Mouse (Mus musculus) cerebellum, adult 11 months (tissue): ENCODE measurements around the gene Atp6v1fnb.

Experiments
- DNase-seq: peaks from one replicate; pipeline ENCODE4 v3.0.0; 2022

The Atp6v1fnb gene

DNA sequence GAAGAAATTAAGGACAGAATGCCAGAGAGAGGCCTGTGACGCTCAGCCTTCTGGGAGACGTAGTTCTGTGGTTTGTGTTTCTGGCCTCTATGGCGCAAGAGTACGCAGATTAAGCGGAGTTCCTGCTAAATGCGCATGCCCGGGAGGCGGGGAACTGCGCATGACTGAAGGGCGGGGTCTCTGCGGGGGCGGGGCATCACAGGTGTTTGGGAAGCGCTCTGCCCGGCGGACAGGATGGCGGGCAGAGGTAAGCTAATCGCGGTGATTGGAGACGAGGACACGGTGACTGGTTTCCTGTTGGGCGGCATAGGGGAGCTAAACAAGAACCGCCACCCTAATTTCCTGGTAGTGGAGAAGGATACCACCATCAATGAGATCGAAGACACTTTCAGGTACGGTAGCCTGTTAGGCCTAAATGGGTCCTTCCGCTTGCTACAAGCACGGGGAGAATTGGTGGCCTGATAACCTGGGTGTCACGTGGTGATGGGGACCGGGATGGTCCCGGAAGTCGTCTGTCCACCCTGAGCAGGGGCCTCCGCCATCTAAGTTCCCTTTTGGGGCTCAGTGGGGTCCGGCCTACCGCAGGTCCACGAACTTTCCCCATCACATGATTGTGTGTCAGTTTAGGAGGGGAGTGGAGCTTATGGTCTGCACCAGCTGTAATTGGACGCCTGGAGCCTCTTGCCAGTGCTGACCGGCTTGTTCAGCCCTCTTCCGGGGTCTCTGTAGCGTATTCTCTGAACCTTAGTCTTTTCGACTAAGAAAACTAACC is 3.5 kb upstream of the Atp6v1fnb start, which contains the start of gene Atp6v1f:
Gene Atp6v1f (plus strand): TSS at position 136 of the 772 bp plus-strand sequence.
- DNase-seq, result peak; percentile 91

DNA sequence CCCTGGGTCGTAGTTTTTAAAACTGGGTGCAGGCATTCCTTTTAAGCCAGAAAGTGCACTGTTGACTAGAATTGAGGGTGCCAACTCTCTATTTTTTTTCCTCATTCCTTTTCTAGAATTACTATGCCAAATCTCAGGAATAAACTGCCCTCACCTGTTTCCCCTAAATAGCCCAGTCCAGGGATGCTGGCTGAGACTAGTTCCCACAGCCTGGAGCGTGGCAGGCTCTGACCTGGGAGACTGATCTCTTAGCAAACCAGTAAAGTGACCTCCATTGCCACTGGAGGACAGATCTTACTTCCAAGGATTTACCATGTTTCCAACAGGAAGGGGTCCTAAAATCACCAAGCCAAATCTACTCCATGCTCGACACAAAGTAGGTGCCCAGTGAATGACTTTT is 2.4 kb upstream of the Atp6v1fnb start:
- DNase-seq, result no peak

DNA sequence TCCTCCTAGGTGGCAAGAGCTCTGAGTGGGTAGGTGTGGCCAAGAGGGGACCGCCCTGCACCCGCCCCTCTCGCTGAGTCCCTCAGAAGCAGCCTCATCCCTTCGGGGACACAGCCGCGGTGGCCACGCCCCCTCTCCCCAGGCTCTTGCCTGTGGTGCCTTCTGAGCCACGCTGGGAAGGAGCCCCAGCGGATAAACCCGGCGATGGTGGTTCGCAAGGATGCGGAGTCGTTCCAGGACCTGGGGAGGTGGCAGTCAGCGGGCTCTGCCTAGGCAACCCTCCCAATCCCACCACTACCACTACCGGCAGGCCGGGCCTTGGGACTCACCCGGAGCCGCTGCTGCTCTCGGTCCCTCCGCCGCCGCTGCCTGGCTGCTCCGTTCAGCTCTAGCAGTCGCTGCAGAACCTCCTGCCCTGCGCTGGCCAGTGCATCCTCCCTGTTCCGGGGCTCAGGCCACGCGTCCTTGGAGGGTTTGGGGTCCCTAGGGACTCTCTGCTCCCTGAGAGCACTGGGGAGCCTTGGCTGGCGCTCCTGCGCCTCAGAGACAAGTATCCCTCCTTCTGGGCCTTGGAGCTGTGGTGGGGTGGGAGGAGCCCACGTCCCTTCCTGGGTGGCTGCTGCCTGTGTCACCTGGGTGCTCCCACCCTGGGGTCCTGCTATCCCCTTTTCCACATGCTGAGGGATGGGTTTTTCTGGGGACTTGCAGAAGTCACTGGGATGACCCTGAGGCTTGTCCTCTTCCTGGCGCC is 2.9 kb downstream of the Atp6v1fnb start:
- DNase-seq, result peak; percentile 40

DNA sequence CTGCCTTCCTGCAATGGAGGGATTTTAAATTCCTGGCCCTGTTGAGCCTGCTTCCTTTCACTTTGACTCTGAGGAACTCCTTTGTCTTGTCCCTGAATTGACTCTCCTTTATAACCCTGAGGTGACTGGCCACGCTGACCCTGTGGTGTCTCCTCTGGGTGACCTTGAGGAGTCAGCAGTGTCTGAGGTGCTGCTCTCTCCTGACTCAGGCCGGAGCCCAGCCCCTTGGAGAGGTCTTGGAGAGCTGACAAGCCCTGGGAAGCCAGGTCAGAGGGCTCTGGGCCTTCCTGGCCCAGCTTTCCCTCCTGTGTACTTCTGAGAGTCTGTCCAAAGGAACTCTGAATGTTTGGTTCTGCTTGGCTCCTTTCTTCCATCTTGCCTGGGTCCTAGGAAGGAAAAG is 3.5 kb downstream of the Atp6v1fnb start:
- no peak for DNase-seq

DNA sequence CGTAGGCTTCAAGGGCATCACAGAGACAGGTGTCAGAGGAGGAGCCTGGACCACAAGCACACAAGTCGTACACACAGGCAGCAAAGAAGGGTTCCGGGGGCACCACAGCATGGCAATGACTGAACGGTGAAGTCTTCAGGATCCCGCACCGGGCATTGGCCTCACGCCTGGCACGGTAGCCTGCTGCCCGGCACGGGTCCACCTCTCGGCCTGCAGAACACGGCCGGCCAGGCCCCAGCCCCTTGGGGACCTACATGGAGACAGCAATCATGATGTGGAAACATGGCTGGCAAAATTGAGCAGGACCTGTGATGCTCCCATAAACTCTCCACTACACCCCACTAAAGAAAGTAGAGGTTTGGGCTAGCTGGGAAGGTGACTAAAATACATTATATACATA is 11.5 kb downstream of the Atp6v1fnb start:
- no peak for DNase-seq

DNA sequence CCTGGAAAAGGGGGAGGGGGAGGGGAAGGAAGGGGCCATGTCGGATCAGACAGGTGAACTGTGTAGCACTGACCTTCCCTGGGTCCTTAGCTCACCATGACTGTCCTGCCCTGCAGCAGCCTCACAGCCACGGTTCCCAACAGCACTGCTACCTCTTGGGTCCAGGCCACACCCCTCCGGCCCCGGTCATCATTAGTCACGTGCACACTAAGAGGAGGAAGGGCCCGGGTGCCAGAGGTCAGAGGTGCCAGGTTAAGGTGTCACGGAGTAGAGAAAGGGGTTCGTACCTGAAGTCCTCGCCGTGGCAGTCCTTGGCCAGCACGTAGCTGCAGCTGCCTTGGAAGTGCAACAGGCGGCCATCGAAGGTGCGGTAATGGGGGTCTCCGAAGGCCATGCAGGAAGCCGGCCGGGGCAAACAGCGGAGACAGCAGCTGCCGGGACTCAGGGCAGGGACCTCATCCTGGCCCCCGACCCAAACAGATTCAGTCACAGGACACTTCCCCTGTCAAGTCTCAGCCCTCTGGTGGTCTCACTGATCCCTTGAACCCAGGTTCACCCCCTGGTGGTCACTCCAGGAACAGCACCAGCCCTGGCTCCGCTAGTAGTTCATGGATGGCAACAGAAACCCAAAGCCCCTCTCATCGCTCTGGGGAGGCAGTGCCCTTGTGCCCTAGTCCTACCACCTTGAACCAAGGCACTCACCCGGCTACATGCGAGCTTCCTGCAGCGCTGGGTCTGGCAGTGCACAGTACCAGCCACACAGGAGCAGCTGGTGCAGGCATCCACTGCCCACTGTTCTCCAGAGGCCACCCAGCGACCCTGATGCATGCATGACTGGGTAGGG is 13.7 kb downstream of the Atp6v1fnb start:
- DNase-seq, result peak; percentile 30

DNA sequence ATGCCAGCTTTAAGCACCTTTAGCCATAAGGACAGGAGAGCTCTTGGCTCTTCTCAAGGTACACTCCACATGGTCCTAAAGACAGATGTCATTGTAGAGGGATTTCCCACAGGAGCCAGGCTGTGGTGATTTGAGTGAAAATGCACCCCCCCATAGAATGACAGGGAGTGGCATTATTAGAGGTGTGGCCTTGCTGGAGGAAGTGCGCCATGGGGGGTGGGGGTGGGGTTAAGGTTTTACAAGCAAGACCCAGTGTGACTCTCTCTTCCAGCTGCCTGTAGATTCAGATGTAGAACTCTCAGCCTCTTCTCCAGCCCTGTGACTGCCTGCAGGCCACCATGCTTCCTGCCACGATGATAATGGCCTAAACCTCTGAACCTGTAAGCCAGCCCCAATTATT is 14.7 kb downstream of the Atp6v1fnb start:
- no peak for DNase-seq

DNA sequence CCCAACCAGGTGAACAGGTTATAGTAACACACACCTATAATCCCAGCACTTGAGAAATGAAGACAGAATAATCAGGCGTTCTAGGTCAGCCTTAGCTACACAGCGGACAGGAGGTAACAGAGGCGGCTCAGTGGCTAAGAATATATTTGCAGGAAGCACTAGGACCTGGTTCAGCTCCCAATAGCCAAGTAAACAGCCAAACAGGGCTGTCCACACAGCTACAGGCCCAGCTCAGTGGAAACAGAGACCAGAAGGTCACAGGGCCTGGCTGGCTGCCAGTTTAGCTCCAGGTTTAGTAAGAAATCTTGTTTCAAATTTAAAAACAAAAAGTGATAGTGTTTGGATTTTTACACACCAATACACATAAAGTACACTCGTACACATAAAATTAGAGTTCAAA is 22.9 kb downstream of the Atp6v1fnb start:
- DNase-seq, result no peak

DNA sequence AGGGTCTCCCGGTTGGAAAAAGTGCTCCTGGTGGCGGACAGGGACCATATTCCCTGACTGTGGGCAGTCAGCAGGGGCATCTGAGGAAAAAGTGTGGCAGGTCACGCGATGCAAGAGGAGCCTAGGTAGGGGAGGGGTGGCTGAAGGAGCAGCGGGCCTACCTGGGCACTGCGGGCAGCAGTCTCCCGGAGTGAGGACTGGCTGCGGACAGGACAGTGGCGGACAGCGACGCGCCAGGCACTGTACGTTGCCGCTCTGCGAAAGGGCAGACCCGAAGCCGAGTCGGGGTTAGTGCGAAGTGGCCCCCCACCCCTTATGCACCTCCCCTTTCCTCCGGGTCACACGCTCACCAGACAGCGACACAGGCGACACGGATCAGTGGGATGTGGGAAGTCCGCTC is 25.0 kb downstream of the Atp6v1fnb start:
- DNase-seq, result no peak

DNA sequence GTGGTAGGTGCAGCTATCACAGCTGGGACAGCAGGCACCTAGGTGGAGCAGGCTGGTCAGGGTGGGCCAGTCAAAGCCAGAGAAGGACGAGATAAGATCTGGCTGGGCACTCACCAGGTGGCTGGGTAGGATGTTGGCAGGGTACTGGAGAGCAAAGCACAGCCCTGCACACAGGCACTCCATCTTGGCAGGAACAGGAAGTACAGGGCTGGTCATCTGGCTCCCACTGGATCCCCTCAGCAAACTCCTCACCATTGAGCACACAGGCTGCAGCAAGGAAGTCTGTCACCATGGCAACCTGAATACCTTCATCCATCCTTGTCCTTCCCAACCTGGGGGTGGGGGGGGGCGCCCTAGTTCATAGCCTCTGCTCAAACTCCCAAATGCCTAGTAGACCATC is 26.6 kb downstream of the Atp6v1fnb start:
- DNase-seq, result no peak

DNA sequence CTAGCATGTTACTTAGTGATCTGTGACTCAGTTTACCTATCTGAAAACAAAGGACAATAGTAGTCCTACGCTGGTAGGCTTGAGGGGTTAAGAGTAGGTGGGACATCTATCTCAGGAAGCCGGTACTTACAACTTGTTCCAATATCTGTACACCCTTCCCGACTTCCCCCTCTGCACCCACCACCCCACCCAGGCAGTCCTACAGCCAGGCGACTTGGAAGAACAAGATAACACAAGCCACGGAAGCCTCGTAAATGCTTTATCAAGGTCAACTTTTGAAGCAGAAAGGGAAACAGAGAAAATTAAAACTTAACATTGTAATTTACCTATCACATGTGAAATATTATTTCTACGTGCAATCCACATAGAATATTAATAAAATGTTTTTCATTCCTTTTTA is 28.9 kb downstream of the Atp6v1fnb start:
- DNase-seq, result no peak

DNA sequence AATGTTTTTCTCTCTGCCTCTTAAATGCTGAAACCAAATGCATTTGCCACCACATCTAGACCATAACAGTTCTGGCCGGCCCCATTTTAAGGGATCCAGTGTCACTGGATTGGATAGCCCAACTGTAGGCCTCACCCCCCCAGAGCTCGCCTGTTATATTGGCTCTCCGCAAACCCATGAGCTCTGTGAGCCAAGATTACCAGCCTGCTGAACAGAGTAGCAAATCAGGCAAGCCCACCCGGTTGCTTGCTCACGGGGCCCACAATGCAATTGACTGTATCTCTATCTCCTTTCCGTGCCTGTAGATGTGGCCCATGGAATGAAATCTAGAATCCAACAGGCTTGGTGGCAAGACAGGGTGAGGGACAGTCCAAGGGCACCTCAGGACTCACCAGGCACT is 29.6 kb downstream of the Atp6v1fnb start:
- DNase-seq, result no peak

DNA sequence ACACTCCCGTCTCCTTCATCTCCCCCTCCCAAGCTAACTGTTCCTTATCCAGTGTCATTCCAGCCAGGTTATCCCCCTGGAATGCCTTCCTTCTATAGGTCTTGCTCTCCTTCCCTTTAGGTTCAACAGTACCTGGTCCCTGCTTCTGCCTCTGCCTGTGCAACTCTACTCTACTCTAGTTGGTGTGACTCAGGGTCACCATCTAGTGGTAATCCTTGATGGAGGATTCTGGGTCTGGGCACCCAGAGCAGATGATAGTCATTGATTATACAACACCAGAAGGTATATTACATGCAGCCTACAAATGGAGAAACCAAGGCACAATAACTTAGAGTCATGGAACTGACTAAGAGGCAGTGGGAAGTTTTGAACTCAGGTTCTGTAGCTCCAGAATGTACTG is 30.4 kb downstream of the Atp6v1fnb start:
- no peak for DNase-seq

DNA sequence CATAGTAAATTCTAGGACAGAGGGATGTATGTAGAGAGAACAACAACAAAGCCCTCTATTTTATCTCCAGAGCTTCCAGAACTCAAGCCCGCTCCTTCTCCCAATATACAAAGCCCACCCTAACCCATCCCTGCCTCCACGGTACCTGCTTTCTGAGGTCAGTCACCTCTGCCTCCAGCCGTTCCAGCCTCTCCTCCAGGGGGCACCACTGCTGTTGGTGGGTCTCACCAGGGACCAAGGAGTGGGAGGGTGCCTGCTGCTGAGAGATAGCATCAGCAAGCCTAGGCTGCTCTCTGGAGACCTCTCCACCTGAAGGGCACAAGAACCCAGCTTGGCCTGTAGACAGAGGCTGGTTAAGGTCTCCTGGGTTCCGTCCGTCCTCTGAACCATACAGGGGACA is 34.3 kb downstream of the Atp6v1fnb start:
- no peak for DNase-seq

DNA sequence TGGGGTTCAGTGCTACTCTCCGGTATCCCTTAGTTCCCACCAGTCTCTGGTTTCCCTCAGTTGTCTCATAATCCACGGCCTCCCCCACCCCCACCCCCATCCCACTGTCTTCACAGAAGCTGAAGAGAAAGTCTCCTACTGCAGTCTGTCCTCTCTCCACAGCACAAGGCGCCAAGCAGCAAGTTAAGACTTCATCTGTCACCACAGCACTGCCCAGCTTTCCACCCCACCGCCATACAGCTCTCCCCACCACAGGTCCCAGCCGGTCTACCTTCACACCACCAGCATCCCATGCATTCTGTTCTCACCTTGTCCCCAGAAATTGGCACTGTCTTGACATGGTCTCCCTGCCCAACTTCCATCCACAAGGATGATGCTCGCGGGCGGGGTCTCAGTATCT is 35.6 kb downstream of the Atp6v1fnb start:
- DNase-seq, result no peak

DNA sequence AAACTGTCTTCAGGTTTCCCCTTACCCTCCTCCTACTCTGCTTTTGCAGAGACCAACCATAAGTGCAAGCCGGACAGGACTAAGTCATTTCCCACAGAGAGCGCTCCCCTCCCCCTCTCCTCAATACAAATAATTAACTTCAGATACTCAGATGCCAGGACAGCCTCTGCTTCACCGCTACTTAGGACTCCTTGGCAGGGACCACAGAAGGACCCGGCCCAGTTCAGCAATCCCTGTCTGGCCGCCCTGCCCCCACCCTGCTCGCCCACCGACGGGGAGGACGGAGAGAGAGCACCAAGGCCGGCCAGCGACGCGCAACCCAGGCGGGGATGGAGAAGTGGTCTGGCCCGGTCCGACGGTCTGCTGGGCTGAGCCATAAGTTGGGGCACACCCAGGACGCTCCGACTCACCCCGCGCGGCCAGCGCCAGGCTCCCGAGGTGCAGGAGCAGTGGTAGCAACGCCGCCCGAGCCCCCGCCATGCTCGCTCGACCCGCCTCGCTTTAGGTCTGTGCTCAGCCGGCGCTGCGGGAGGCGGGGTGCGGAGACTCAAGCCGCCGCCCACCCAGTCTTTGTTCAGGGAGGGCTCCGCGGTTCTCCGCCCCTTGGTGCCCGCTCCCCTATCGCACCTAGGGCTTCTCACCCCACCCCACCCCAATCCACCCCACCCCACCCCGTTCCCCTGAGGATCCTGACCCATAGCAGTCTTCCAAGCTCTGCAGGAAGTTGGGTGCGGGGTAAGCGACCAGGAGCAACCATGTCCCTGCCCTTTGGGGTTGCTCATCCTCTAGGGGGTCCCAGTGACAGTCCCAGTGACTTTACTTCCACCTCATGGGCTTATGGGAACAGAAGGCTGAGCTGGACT is 36.4 kb downstream of the Atp6v1fnb start, which contains the start of gene Kcp:
Gene Kcp (minus strand): TSS at position 506 of the 863 bp plus-strand sequence.
- no peak for DNase-seq

DNA sequence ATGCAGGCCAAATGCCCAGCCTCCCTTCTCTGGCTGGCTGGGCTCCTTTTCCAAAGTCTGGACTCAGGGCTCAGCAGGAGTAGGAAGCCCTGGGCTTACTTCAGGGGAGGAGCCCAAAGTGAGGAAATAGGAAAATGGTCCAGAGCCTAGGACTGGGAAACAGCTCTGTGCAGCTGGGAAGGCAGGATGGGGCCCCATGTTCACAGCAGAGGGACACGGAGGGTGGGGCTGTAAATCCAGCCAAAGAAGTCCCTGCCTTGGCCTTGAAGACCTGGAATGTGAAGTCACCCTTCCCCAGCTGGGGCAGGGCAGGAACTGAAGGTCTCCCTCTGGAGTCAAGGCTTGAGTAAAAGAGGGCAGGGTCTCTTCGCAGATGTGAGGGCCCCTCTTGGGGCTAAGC is 37.8 kb downstream of the Atp6v1fnb start:
- DNase-seq, result no peak

DNA sequence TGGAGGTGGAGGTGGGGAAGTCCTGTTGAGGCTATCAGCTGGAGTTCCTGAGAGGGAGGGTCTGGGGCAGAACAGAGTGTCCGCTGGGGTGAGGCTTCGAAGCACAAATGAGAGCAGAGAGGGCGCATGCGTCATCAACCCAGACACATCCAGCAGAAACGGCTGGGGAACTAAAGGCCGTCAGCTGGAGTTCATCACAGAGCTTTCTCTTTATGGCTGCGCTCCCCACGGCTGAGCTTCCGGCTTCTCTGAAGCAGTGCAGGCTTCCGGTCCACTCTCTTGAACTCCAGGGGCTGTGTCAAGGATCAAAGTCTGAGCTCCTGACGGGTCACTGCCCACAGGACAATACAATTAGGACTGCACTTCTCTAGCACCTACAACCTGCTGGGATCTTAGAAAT is 42.0 kb downstream of the Atp6v1fnb start:
- DNase-seq, result no peak

DNA sequence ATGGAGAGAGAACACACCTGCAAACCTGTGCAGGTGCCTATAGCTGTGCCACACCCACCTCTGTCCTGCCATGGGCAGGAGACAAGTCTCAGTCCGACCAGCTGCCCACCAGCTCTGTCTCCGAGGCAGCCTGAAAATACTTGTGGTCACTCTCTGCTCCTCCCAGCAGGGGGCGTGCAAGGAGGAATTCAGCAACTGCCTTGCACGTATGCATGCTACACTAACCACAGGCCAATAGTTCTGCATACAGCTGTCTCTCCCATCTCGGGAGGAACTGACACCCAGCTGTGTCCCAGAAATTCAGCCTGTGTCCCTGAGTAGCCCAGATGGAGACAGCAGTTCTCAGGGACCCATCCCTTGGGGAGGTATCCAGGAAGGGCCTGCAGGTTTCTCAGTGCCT is 45.9 kb downstream of the Atp6v1fnb start:
- DNase-seq, result no peak

DNA sequence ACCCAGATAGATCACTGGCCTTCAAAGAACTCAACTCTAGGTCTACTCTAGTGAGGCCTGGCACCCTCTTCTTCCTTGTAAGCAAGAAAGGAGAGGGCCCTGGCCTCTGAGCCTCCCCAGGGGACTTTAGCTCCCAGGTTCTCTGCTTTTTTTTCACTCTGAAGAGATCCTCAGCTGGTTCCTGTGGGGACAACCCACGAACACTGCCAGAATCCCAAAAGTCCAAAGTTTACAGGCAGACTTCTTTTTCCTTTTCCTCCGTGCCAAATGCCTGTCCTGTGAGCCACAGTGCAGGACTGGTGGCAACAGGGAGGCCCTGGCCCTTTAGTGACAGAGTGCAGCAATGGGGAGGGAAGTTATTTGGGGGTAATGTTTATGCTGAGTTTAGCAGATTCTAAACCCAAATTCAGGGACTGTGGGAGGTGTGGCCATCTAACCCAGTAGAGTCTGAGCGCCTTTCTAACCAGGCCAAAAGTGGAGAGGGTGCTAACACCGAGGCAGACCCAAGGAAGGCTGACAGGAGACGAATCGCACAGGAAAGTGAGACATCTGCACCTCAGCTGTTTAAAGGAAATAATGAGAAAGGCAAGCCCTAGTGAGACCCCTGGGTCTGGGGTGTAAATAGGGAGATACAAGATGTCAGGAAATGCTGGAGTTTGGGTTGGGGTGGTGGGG is 51.5 kb downstream of the Atp6v1fnb start:
- DNase-seq, result no peak
